Mouse (Mus musculus): Measurements from ENCODE around the gene Lmna. TPM values are rescaled to one million over a fixed set of nuclear protein-coding genes. Genes with fewer than 3 reads are reported as not detected.

Gene Lmna
- polyA plus RNA-seq, 1 experiment = 353 TPM

DNA sequence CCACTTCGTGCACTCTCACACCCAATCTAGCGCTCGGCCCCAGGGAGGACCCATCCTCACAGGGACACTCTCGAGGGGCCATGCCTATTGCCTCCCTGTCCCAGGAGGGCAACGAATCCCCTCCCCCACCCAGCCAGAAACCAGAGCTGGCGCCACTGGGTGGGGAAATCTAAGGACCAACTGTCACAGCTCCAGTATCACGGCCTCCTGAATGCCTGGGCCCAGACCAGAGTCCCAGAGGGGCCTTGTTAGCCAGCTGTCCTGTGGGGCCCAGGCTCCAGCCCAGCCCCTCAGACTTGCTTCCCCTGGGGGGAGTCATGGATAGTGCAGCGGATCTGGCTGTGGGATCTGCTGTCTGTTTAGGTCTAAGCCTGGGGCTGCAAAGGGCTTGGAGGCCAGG is 17.8 kb upstream of the Lmna start:
- TF ChIP-seq CTCF (IDR thresholded peaks at IDR 0.05; ENCODE audit: extremely low read depth, insufficient read length, insufficient replicate concordance, low read depth, low read length) (no peak), POLR2A (IDR thresholded peaks at IDR 0.05; ENCODE audit: low read depth, low read length) (no peak)

DNA sequence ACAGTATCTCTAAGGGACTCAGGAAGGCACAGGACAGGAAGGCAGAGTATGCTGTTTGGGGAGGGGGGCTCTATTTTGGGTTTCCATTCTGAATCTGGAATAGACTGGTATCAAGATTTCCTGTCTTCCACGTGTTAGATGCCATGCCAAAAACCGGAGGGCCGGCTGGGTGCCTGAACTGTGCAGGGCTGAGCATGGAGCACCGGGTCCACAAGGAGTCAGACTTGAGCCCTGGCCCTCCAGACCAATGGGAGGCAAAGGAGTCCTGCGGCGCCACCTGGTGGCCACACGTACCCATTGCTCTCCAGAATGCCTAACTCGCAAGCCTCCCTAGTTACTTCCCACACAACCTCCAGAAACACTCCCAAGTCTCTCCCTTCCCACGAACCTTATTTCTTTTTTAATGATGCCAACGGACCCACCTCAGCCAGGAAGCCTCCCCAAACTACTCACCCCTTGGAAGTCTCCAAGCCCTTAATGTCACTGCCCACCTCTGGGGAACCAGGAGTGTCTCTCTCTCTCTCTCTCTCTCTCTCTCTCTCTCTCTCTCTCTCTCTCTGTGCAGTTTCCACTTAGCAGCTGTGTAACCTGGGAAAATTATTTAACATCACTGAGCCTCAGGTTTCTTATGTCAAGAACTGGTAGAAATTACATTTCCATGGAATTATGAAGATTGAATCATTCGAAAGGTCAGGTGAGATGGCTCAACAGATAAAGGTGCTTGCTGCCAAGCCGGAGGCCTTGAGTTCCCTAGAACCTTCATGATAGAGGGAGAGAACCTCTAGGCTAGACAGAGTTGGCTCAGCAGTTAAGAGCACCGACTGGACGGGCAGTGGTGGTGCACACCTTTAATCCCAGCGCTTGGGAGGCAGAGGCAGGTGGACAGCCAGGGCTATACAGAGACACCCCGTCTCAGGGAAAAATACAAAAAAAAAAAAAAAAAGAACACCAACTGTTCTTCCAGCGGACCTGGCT is 16.7 kb upstream of the Lmna start:
- Histone ChIP-seq H3K27ac (ENCODE audit: insufficient read depth, low read depth, low read length) (no peak overlapping the region), H3K4me3 (ENCODE audit: low read depth, low read length) (no peak overlapping the region), H3K36me3 (ENCODE audit: control insufficient read depth, insufficient read depth, low read length) (no peaks in the 10 kb centered on the region), H3K4me1 (ENCODE audit: control insufficient read depth, insufficient read depth, insufficient read length, low read length) (no peaks in the 10 kb centered on the region), H3K27me3 (ENCODE audit: control insufficient read depth, insufficient read depth, low read length) (no peaks in the 10 kb centered on the region)
- WGBS = 37% methylated on average over 17 of the region's 17 CpGs
- TF ChIP-seq CTCF (IDR thresholded peaks at IDR 0.05; ENCODE audit: extremely low read depth, insufficient read length, insufficient replicate concordance, low read depth, low read length) = peak; percentile 99
- no peak for TF ChIP-seq POLR2A (IDR thresholded peaks at IDR 0.05; ENCODE audit: low read depth, low read length)

More for the DNA sequence above, 17.8 kb upstream of the Lmna start:
- WGBS = 72% methylated on average over 8 of the region's 8 CpGs
- peaks cover under 1% of the 10 kb centered on the region for H3K4me1 ChIP-seq (ENCODE audit: control insufficient read depth, insufficient read depth, insufficient read length, low read length)
- no peaks in the 10 kb centered on the region for H3K36me3 ChIP-seq (ENCODE audit: control insufficient read depth, insufficient read depth, low read length)
- H3K4me3 ChIP-seq (ENCODE audit: low read depth, low read length) = no peak overlapping the region
- 0 out of 2 replicates have a peak, but pooled peaks cover 6% of the 10 kb centered on the region for H3K27me3 ChIP-seq (ENCODE audit: control insufficient read depth, insufficient read depth, low read length)
- H3K27ac ChIP-seq (ENCODE audit: insufficient read depth, low read depth, low read length) = no peak overlapping the region

DNA sequence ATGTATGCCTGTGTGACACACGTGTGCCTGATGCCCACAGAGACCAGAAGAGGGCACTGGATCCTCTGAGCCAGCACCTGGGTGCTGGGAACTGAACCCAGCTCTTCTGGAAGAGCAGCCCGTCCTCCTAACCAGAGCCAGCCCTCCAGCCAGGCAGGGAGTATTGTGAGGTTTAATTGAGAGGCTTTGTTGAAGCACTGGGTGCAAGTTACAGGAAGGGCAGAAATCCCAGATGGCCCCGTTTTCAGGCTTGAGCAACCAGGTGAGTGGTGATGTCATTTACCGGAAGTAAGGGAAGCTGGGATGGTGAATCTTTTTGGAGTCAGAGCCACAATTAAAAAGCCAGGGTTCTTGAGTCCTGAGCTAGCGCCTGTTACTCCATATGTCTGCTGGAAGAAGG is 15.3 kb upstream of the Lmna start:
- Histone ChIP-seq H3K4me1 (ENCODE audit: control insufficient read depth, insufficient read depth, insufficient read length, low read length) (no peaks in the 10 kb centered on the region), H3K27me3 (ENCODE audit: control insufficient read depth, insufficient read depth, low read length) (no peaks in the 10 kb centered on the region), H3K36me3 (ENCODE audit: control insufficient read depth, insufficient read depth, low read length) (no peaks in the 10 kb centered on the region), H3K27ac (ENCODE audit: insufficient read depth, low read depth, low read length) (no peak overlapping the region), H3K4me3 (ENCODE audit: low read depth, low read length) (no peak overlapping the region)
- TF ChIP-seq POLR2A (IDR thresholded peaks at IDR 0.05; ENCODE audit: low read depth, low read length) (no peak), CTCF (IDR thresholded peaks at IDR 0.05; ENCODE audit: extremely low read depth, insufficient read length, insufficient replicate concordance, low read depth, low read length) (no peak)
- WGBS = 87% methylated on average over 5 of the region's 5 CpGs

DNA sequence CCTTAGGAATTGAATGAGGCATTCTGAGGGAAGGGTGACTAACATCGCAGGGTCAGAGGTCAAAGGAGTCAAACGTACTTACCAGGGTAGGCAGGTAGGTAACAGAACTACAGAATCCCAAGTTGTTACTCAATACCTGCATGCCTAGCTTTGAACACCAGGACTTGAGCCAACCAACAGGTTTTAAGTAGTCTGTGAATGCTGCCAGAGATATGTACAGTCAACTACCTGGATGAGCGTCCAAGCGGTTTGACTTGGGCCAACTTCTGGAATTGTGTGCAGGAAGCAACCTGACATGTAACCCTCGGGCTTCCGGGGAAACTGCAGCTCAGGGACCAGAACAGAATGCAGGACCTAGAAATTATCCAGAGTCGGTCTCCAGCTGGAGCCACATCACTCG is 13.3 kb upstream of the Lmna start:
- no peak overlapping the region for H3K27ac ChIP-seq (ENCODE audit: insufficient read depth, low read depth, low read length)
- WGBS = 77% methylated on average over 8 of the region's 8 CpGs
- H3K27me3 ChIP-seq (ENCODE audit: control insufficient read depth, insufficient read depth, low read length) = no peaks in the 10 kb centered on the region
- H3K4me3 ChIP-seq (ENCODE audit: low read depth, low read length) = no peak overlapping the region
- peaks cover 3% of the 10 kb centered on the region; the same call in 1 of the 2 replicates for H3K4me1 ChIP-seq (ENCODE audit: control insufficient read depth, insufficient read depth, insufficient read length, low read length)
- no peaks in the 10 kb centered on the region for H3K36me3 ChIP-seq (ENCODE audit: control insufficient read depth, insufficient read depth, low read length)
- no peak for TF ChIP-seq CTCF (IDR thresholded peaks at IDR 0.05; ENCODE audit: extremely low read depth, insufficient read length, insufficient replicate concordance, low read depth, low read length)

DNA sequence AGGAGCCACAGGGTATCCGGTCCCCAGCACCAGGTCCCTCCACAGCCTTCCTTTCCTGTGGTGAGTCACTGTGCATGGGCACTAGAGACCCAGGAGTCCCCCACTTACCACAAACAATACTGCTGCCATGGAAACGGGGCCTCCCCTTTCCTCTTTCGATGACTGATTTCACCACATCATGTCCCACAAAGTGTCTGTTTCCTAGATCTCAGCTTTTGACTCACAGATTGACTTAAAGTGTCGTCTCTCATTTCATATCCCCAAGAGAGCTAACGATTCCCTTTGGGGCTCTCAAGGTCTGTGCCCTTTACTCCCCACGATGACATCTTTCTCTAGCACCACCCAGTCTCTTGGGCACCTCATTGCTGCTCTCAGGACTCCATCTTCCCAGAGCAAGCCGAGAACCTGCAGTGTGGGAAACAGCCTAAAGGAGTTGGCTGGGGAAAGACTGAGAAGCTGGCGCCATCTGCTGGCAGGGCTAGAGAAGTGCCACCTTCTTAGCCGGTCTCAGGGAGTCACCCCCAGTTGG is 12.1 kb upstream of the Lmna start:
- Histone ChIP-seq H3K27me3 (ENCODE audit: control insufficient read depth, insufficient read depth, low read length) (no peaks in the 10 kb centered on the region), H3K36me3 (ENCODE audit: control insufficient read depth, insufficient read depth, low read length) (no peaks in the 10 kb centered on the region), H3K4me1 (ENCODE audit: control insufficient read depth, insufficient read depth, insufficient read length, low read length) (peaks cover 3% of the 10 kb centered on the region; the same call in 1 of the 2 replicates), H3K27ac (ENCODE audit: insufficient read depth, low read depth, low read length) (no peak overlapping the region), H3K4me3 (ENCODE audit: low read depth, low read length) (no peak overlapping the region)
- TF ChIP-seq CTCF (IDR thresholded peaks at IDR 0.05; ENCODE audit: extremely low read depth, insufficient read length, insufficient replicate concordance, low read depth, low read length) (peak; percentile 98), POLR2A (IDR thresholded peaks at IDR 0.05; ENCODE audit: low read depth, low read length) (no peak)
- WGBS = 26% methylated on average over 9 of the region's 9 CpGs

DNA sequence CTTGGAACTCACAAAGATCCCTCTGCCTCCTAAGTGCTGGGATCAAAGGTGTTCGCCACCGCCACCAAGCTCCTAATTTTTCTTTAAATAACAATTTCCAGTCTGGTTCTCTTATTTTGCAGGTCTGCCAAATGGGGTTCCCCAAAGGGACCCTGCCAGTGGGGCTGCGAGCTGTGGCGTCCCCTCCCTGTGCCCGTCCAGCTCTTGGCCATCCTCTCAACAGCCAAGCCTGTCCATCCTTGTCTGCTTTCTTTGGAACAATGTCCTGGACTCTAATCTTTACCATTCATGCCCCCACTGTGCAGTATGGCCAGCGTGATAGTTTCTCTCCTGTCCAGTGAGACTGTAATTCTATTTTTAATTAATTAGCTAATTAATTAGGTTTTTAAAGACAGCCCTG is 11.4 kb upstream of the Lmna start:
- WGBS = 94% methylated on average over 6 of the region's 6 CpGs
- Histone ChIP-seq H3K36me3 (ENCODE audit: control insufficient read depth, insufficient read depth, low read length) (no peaks in the 10 kb centered on the region), H3K27me3 (ENCODE audit: control insufficient read depth, insufficient read depth, low read length) (no peaks in the 10 kb centered on the region), H3K4me3 (ENCODE audit: low read depth, low read length) (no peak overlapping the region), H3K4me1 (ENCODE audit: control insufficient read depth, insufficient read depth, insufficient read length, low read length) (peaks cover 6% of the 10 kb centered on the region; the same call in 1 of the 2 replicates), H3K27ac (ENCODE audit: insufficient read depth, low read depth, low read length) (no peak overlapping the region)
- TF ChIP-seq CTCF (IDR thresholded peaks at IDR 0.05; ENCODE audit: extremely low read depth, insufficient read length, insufficient replicate concordance, low read depth, low read length) = no peak
- TF ChIP-seq POLR2A (IDR thresholded peaks at IDR 0.05; ENCODE audit: low read depth, low read length) = no peak

DNA sequence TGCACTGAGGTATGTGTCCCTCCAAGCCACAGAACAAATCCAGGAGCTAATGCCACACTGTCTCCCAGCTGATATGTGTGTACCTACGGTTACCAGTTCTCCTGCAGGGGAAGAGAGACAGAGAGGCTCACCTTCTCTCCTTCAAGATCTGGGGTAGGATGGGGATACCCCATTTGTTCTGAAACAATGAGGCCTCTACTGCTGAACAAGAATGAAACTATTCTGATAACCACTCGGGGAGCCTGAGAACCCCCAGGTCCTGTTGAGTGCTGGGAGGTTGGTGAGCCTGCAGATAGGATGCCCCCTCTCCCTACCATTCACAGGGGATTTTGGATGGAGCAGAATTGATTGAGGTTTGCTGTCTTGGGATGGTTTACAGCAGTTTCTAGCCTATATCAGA is 10.3 kb upstream of the Lmna start:
- H3K36me3 ChIP-seq (ENCODE audit: control insufficient read depth, insufficient read depth, low read length) = no peaks in the 10 kb centered on the region
- no peak overlapping the region for H3K27ac ChIP-seq (ENCODE audit: insufficient read depth, low read depth, low read length)
- no peak overlapping the region for H3K4me3 ChIP-seq (ENCODE audit: low read depth, low read length)
- no peak for TF ChIP-seq CTCF (IDR thresholded peaks at IDR 0.05; ENCODE audit: extremely low read depth, insufficient read length, insufficient replicate concordance, low read depth, low read length)
- TF ChIP-seq POLR2A (IDR thresholded peaks at IDR 0.05; ENCODE audit: low read depth, low read length) = no peak
- H3K4me1 ChIP-seq (ENCODE audit: control insufficient read depth, insufficient read depth, insufficient read length, low read length) = peaks cover 15% of the 10 kb centered on the region; the same call in 1 of the 2 replicates
- 82% methylated on average over 2 of the region's 2 CpGs for WGBS
- no peaks in the 10 kb centered on the region for H3K27me3 ChIP-seq (ENCODE audit: control insufficient read depth, insufficient read depth, low read length)

Measured in small intestine, adult 2 months (tissue).